Mouse (Mus musculus) subcutaneous adipose tissue, adult 2 months (tissue): ENCODE results near the gene Smim26. TPM values are rescaled to one million over a fixed set of nuclear protein-coding genes. Genes with fewer than 3 reads are reported as not detected.

Experiments used
- polyA plus RNA-seq: library from polyadenylated mRNA; depleted of rRNA; stranded (reverse); fragments of >200 nt; gene quantifications from 2 replicates; pipeline ENCODE4 v1.2.3, GENCODE M21; 2012; ENCODE audit warnings: low replicate concordance; rRNA removed

Smim26 gene
- 7.7 and 9.9 TPM in 2 replicates for polyA plus RNA-seq

GRCm38 (mm10) chr2:144593951-144594651 lies at the start of gene Smim26:
Gene Smim26 (plus strand): TSS chr2:144594054.

GRCm38 (mm10) chr2:144550529-144550928 lies 43.3 kb upstream of the Smim26 start, which contains the start of gene Rbbp9:
Gene Rbbp9 (minus strand): TSS chr2:144550869.

GRCm38 (mm10) chr2:144555820-144556552 lies 37.9 kb upstream of the Smim26 start, which contains the start of gene Sec23b:
Gene Sec23b (plus strand): TSS chr2:144556229.

GRCm38 (mm10) chr2:144599831-144600687 lies 6.2 kb downstream of the Smim26 start, which contains the start of gene Dtd1:
Gene Dtd1 (plus strand): TSS chr2:144599897.

Other genes with a start within 250 kb of the Smim26 start
- gene Kat14, start 225.1 kb upstream of the Smim26 start, polyA plus RNA-seq: 28.3 and 30.5 TPM in 2 replicates
- gene Pet117, start 225.1 kb upstream of the Smim26 start, polyA plus RNA-seq: not detected in 2 replicates
- 1.6 and 2.0 TPM in 2 replicates for gene Dzank1, start 66.6 kb upstream of the Smim26 start, polyA plus RNA-seq
- 5.7 and 12.3 TPM in 2 replicates for gene Polr3f, start 66.3 kb upstream of the Smim26 start, polyA plus RNA-seq
- gene Rbbp9, start 43.2 kb upstream of the Smim26 start, polyA plus RNA-seq: 22.7 and 32.6 TPM in 2 replicates
- gene Sec23b, start 37.8 kb upstream of the Smim26 start, polyA plus RNA-seq: 40.2 and 131 TPM in 2 replicates
- 14.3 and 22.7 TPM in 2 replicates for gene Dtd1, start 5.8 kb downstream of the Smim26 start, polyA plus RNA-seq
- not detected in 2 replicates for gene Scp2d1, start 229.6 kb downstream of the Smim26 start, polyA plus RNA-seq